Mouse (Mus musculus) intestine, embryonic 14.5 days (tissue): ENCODE results near the gene Klhdc7b. TPM values are rescaled to one million over a fixed set of nuclear protein-coding genes. Genes with fewer than 3 reads are reported as not detected.

Source experiments
- ATAC-seq: fragments of 200-750 bp; cut with Nextera tagmentation; replicated peaks from 2 replicates; pipeline ENCODE4 v1.8.0; 2017; ENCODE audit warnings: low read depth, moderate number of reproducible peaks, moderate TSS enrichment, moderate library complexity; ENCODE audit not compliant: low FRiP score, low TSS enrichment
- DNase-seq: peaks from one replicate; pipeline ENCODE4 v3.0.0-alpha.2; 2018; ENCODE audit warnings: low spot score
- H3K27ac ChIP-seq: fragments of 300-500 bp; sonication (generic); 2 replicates; pipeline ENCODE4 v1.5.1; 2014; ENCODE audit warnings: low read depth, mild to moderate bottlenecking, control low read depth
- H3K27me3 ChIP-seq: fragments of 300-500 bp; sonication (generic); replicated peaks from 2 replicates; pipeline ENCODE4 v1.6.1; 2014; ENCODE audit warnings: low read length, control low read depth; ENCODE audit not compliant: control insufficient read depth, insufficient read depth
- H3K36me3 ChIP-seq: fragments of 300-500 bp; sonication (generic); 2 replicates; pipeline ENCODE4 v1.6.1; 2014; ENCODE audit warnings: low read length, control low read depth; ENCODE audit not compliant: control insufficient read depth, insufficient read depth
- H3K4me1 ChIP-seq: fragments of 300-500 bp; sonication (generic); replicated peaks from 2 replicates; pipeline ENCODE4 v1.6.1; 2014; ENCODE audit warnings: low read length, control low read depth, mixed read lengths; ENCODE audit not compliant: control insufficient read depth, insufficient read depth
- H3K4me2 ChIP-seq: fragments of 300-500 bp; sonication (generic); 2 replicates; pipeline ENCODE4 v1.6.1; 2014; ENCODE audit warnings: low read length
- H3K4me3 ChIP-seq: fragments of 300-500 bp; sonication (generic); 2 replicates; pipeline ENCODE4 v1.5.1; 2014; ENCODE audit warnings: low read depth, low read length, control low read depth, mixed read lengths
- H3K9ac ChIP-seq: fragments of 300-500 bp; sonication (generic); 2 replicates; pipeline ENCODE4 v1.6.1; 2014; ENCODE audit warnings: mild to moderate bottlenecking, low read length
- H3K9me3 ChIP-seq: fragments of 300-500 bp; sonication (generic); 2 replicates; pipeline ENCODE4 v1.6.1; 2016; ENCODE audit warnings: low read length, control low read depth; ENCODE audit not compliant: control insufficient read depth
- WGBS: fragments of 180-500 bp; shearing (Covaris S2); extraction: QIAGEN DNeasy Blood & Tissue Kit; methylation state at CpG from one replicate; pipeline ENCODE4 v1.1.7; 2014; 5-methylcytosine and 5-hydroxymethylcytosine counted together
- polyA plus RNA-seq: library from polyadenylated mRNA; unstranded; fragments of >200 nt; fragmentation: Nextera tagmentation; extraction: Ambion mirVana; gene quantifications from 2 replicates; pipeline ENCODE4 v1.2.1, GENCODE M21; 2014

Klhdc7b gene
- polyA plus RNA-seq, 1 experiment from 2014 or later, result not detected

DNA sequence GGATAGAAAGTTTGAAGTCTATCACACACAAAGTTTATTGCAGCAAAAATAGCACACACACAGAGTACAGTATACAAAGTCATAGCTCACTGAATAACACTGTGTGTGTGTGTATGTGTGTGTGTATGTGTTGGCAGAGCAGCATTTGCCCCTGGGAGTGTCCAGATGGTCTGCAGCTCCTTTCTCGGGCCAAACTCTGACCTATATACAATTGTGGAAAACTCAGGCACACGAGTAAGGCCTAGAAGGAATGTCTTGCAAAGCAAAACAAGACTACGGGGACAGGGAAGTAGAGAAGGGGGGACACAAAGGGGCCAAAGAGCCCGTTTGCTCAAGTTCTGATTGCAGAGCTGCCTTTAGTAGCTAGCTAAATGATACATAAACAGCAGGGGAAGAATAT, 48.2 kb downstream of the Klhdc7b start:
- no peak overlapping the region for H3K27ac ChIP-seq
- no peaks in the 10 kb centered on the region for H3K27me3 ChIP-seq
- no peaks in the 10 kb centered on the region for H3K9me3 ChIP-seq
- no peak overlapping the region for H3K9ac ChIP-seq
- peaks cover 2% of the 10 kb centered on the region for H3K36me3 ChIP-seq
- WGBS, result 77% methylated on average over 4 of the region's 4 CpGs
- H3K4me3 ChIP-seq, result no peak overlapping the region
- ATAC-seq (no peak), DNase-seq (no peak)
- no peak overlapping the region for H3K4me2 ChIP-seq
- H3K4me1 ChIP-seq, result peaks cover 14% of the 10 kb centered on the region; the same call in 1 of the 2 replicates

DNA sequence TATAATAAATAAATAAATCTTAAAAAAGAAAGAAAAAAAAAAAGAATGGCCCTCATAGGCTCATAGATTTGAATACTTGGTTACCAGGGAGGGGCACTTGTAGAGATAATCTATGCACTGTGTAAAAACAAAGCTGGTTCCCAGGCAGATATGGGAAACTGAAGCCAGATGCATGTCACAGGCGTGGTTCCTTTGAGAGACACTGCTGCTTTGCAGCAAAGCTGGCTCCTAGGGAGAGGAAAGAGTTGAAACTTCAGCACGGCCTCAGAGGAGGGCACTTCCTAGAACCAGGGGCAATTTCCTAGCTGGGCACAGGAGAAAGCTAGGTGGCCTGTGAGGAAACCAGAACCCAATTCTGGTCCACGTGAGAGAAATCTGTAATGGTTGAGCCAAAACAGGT, 49.4 kb downstream of the Klhdc7b start:
- no peak for DNase-seq
- 65% methylated on average over 3 of the region's 3 CpGs for WGBS
- Histone ChIP-seq H3K9ac (no peak overlapping the region), H3K4me2 (no peak overlapping the region), H3K27ac (no peak overlapping the region), H3K36me3 (no peaks in the 10 kb centered on the region), H3K9me3 (no peaks in the 10 kb centered on the region), H3K4me3 (no peak overlapping the region), H3K27me3 (no peaks in the 10 kb centered on the region), H3K4me1 (0 out of 2 replicates have a peak, but pooled peaks cover 5% of the 10 kb centered on the region)
- no peak for ATAC-seq

DNA sequence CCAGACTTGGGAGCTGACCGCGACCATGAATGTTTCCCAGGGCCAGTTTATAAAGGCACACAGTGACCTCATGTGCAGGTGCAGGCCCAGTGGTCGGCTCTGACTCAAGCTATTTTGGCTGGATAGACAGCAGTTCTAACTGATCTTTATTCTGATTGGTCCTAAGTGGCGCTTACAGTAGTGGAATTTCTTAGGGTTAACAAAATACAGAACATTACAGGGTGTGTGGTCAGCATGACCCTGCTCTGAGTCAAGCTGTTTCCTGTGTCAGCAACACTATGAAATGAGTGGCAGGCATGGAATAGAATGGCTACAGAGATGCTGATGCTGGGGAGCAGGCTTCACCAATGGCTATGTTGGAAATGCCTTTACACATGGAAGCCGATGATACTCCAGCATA, 51.2 kb downstream of the Klhdc7b start:
- Histone ChIP-seq H3K27me3 (no peaks in the 10 kb centered on the region), H3K27ac (no peak overlapping the region), H3K9ac (no peak overlapping the region), H3K4me2 (no peak overlapping the region), H3K9me3 (no peaks in the 10 kb centered on the region), H3K36me3 (no peaks in the 10 kb centered on the region), H3K4me1 (no peaks in the 10 kb centered on the region), H3K4me3 (no peak overlapping the region)
- DNase-seq, result no peak
- WGBS, result 83% methylated on average over 5 of the region's 5 CpGs
- ATAC-seq, result no peak

Other genes starting within 250 kb of the Klhdc7b start
- gene Mapk12, start 244.2 kb upstream of the Klhdc7b start, polyA plus RNA-seq, result 4.5 and 5.1 TPM in 2 replicates
- 7.4 and 7.8 TPM in 2 replicates for gene Mapk11, start 235.3 kb upstream of the Klhdc7b start, polyA plus RNA-seq
- gene Plxnb2, start 204.1 kb upstream of the Klhdc7b start, polyA plus RNA-seq, result 149 and 150 TPM in 2 replicates
- gene Dennd6b, start 188.4 kb upstream of the Klhdc7b start, polyA plus RNA-seq, result 13.9 and 16.2 TPM in 2 replicates
- 26.9 and 29.6 TPM in 2 replicates for gene Ppp6r2, start 173.4 kb upstream of the Klhdc7b start, polyA plus RNA-seq
- 52.6 and 53.6 TPM in 2 replicates for gene Sbf1, start 69.6 kb upstream of the Klhdc7b start, polyA plus RNA-seq
- gene Adm2, start 62.2 kb upstream of the Klhdc7b start, polyA plus RNA-seq, result 0.32 and 0.73 TPM in 2 replicates
- not detected in 2 replicates for gene Miox, start 50.5 kb upstream of the Klhdc7b start, polyA plus RNA-seq
- 46.7 and 48.6 TPM in 2 replicates for gene Lmf2, start 29.3 kb upstream of the Klhdc7b start, polyA plus RNA-seq
- gene Ncaph2, start 29.2 kb upstream of the Klhdc7b start, polyA plus RNA-seq, result 157 and 170 TPM in 2 replicates
- 12.3 and 14.6 TPM in 2 replicates for gene Sco2, start 11.1 kb upstream of the Klhdc7b start, polyA plus RNA-seq
- gene Tymp, start 7.9 kb upstream of the Klhdc7b start, polyA plus RNA-seq, result 1.2 and 1.5 TPM in 2 replicates
- gene Odf3b, start 5.6 kb upstream of the Klhdc7b start, polyA plus RNA-seq, result 0.34 TPM in 1 of 2 replicates, not detected in the other
- not detected in 2 replicates for gene Syce3, start 25.6 kb downstream of the Klhdc7b start, polyA plus RNA-seq
- 0.60 and 0.76 TPM in 2 replicates for gene Cpt1b, start 40.9 kb downstream of the Klhdc7b start, polyA plus RNA-seq
- gene C730034F03Rik, start 44.7 kb downstream of the Klhdc7b start, polyA plus RNA-seq, result 1.7 and 2.2 TPM in 2 replicates
- gene Gm44502, start 44.8 kb downstream of the Klhdc7b start, polyA plus RNA-seq, result not detected in 2 replicates
- 46.3 and 49.7 TPM in 2 replicates for gene Chkb, start 45.0 kb downstream of the Klhdc7b start, polyA plus RNA-seq
- 5.1 TPM in 2 replicates for gene Mapk8ip2, start 69.0 kb downstream of the Klhdc7b start, polyA plus RNA-seq
- gene Arsa, start 92.5 kb downstream of the Klhdc7b start, polyA plus RNA-seq, result 14.4 and 15.4 TPM in 2 replicates
- gene Shank3, start 114.7 kb downstream of the Klhdc7b start, polyA plus RNA-seq, result 1.9 and 2.1 TPM in 2 replicates
- 0.43 TPM in 1 of 2 replicates, not detected in the other for gene Acr, start 183.4 kb downstream of the Klhdc7b start, polyA plus RNA-seq
- gene Rabl2, start 207.0 kb downstream of the Klhdc7b start, polyA plus RNA-seq, result 41.3 and 44.9 TPM in 2 replicates